Comparison of ENCODE assay signal across 13 mouse cellular contexts in the genomic region with DNA sequence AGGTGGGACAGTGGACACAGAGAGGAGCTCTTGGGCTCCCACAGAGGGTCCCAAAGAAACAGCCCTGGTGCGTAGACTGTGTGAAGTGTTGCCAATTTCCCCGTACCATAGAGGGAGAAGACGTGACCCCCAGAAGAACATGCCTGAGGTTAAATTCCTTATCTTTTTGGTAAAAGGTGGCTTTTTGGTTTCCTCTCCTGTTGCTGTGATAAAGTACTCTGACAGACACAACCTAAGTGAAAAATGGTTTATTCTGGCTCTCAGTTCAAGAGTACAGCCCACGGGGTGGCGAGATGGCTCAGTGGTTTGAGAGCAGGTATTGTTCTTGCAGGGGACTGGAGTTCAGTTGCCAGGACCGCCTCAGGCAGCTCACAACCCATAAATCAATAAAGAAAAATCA. TPM values are rescaled to one million over a fixed set of nuclear protein-coding genes. Genes with fewer than 3 reads are reported as not detected.
A peak's percentile ranks its signal among the peaks of the same experiment; 100 is the strongest.
DNase-seq lines count a peak whose midpoint lies in the region; ATAC-seq and TF ChIP-seq lines count a peak whose summit lies in the region.
"Had no signal": no experiment of that assay in that cellular context is flagged by ENCODE, and none has a peak within 500 bp of the region (broad histone marks: within the 10 kb centered on the region; RNA-seq: fewer than 3 reads in every experiment).

No protein-coding gene starts in this region.

- DNase-seq in heart, adult 8-10 months (ENCODE audit: low spot score): no peak
- DNase-seq in layer of hippocampus, adult 2 months (ENCODE audit: low spot score in 2 of 2): no peak
- DNase-seq in layer of hippocampus, postnatal 10 days (ENCODE audit: low spot score in 2 of 2): no peak
- DNase-seq in urinary bladder, postnatal 4 days (ENCODE audit: low spot score in 2 of 2): no peak
- DNase-seq: cerebellum, adult 2 months; embryo, embryonic 11 days; layer of hippocampus, postnatal 36 days; retina, postnatal 1 day had no signal

- no peak for ATAC-seq in heart, embryonic 11.5 days (replicated peaks; ENCODE audit: insufficient number of reproducible peaks, low FRiP score, low TSS enrichment)
- no peak for ATAC-seq in liver, embryonic 16.5 days (ENCODE audit: low read depth)
- no peak for ATAC-seq in frontal cortex, adult (ENCODE audit: low TSS enrichment)

- H3K36me3 ChIP-seq in heart, embryonic 11.5 days (ENCODE audit: control insufficient read depth, insufficient read depth, low read length): no peaks in the 10 kb centered on the region
- H3K36me3 ChIP-seq in liver, embryonic 16.5 days (ENCODE audit: control insufficient read depth, insufficient read depth): no peaks in the 10 kb centered on the region
- H3K36me3 ChIP-seq: limb, embryonic 13.5 days had no signal

- 85% methylated on average over 6 of the region's 6 CpGs for WGBS in heart, embryonic 11.5 days (ENCODE audit: insufficient replicate concordance)
- 24% methylated on average over 6 of the region's 6 CpGs for WGBS in liver, embryonic 16.5 days (ENCODE audit: insufficient replicate concordance)

- no peak for TF ChIP-seq CTCF in layer of hippocampus, adult 2 months (conservative IDR thresholded peaks at IDR 0.05)

- peak overlapping the region; percentile 92 for H3K27ac ChIP-seq in heart, embryonic 11.5 days (ENCODE audit: low read depth, low read length)
- peak overlapping the region; percentile 11; the same call in 1 of the 2 replicates for H3K27ac ChIP-seq in layer of hippocampus, adult 2 months
- H3K27ac ChIP-seq in brown adipose tissue, adult 24 weeks (replicated peaks; ENCODE audit: low read depth, low read length): peak overlapping the region; percentile 75
- peak overlapping the region; percentile 23; the same call in 1 of the 2 replicates for H3K27ac ChIP-seq in liver, embryonic 16.5 days (ENCODE audit: low read length)
- H3K27ac ChIP-seq: limb, embryonic 13.5 days had no signal

- no peaks in the 10 kb centered on the region for H3K27me3 ChIP-seq in heart, embryonic 11.5 days (ENCODE audit: control insufficient read depth, insufficient read depth, low read length)
- no peaks in the 10 kb centered on the region for H3K27me3 ChIP-seq in liver, embryonic 16.5 days (ENCODE audit: control insufficient read depth, insufficient read depth, low read depth, low read length)
- H3K27me3 ChIP-seq: limb, embryonic 13.5 days had no signal

- H3K9ac ChIP-seq in heart, embryonic 11.5 days (ENCODE audit: low read depth, low read length): no peak overlapping the region
- H3K9ac ChIP-seq in liver, embryonic 16.5 days (ENCODE audit: low read depth, low read length): no peak overlapping the region
- H3K9ac ChIP-seq: limb, embryonic 13.5 days had no signal

- no peak overlapping the region for H3K4me3 ChIP-seq in heart, embryonic 11.5 days (ENCODE audit: low read depth, low read length)
- no peak overlapping the region for H3K4me3 ChIP-seq in layer of hippocampus, adult 2 months
- H3K4me3 ChIP-seq in brown adipose tissue, adult 24 weeks (ENCODE audit: insufficient read depth, low read depth, low read length): no peak overlapping the region
- no peak overlapping the region for H3K4me3 ChIP-seq in liver, embryonic 16.5 days (ENCODE audit: low read depth, low read length)
- H3K4me3 ChIP-seq: limb, embryonic 13.5 days had no signal

- H3K9me3 ChIP-seq in heart, embryonic 11.5 days (replicated peaks; ENCODE audit: control insufficient read depth, low read length): no peaks in the 10 kb centered on the region
- no peaks in the 10 kb centered on the region; the same call in 1 of the 2 replicates for H3K9me3 ChIP-seq in liver, embryonic 16.5 days (replicated peaks; ENCODE audit: control insufficient read depth, low read length)

- H3K4me2 ChIP-seq in heart, embryonic 11.5 days: no peak overlapping the region
- peak overlapping the region; percentile 21; the same call in 1 of the 2 replicates for H3K4me2 ChIP-seq in liver, embryonic 16.5 days (ENCODE audit: low read depth, low read length)
- H3K4me2 ChIP-seq: limb, embryonic 13.5 days had no signal

- H3K4me1 ChIP-seq in heart, embryonic 11.5 days (ENCODE audit: control insufficient read depth, insufficient read depth, low read length): peaks cover 56% of the 10 kb centered on the region
- peaks cover 43% of the 10 kb centered on the region for H3K4me1 ChIP-seq in brown adipose tissue, adult 24 weeks (ENCODE audit: control insufficient read depth, insufficient read depth, insufficient read length, low read length)
- peaks cover 45% of the 10 kb centered on the region for H3K4me1 ChIP-seq in liver, embryonic 16.5 days (ENCODE audit: control insufficient read depth, low read depth, low read length)

RNA-seq across cellular contexts. Expression of a gene that starts 12.7 kb away (rescaled TPM):
- polyA plus RNA-seq in heart, embryonic 11.5 days (2014; fragmentation: Nextera tagmentation; extraction: Ambion mirVana): 129 and 144 TPM in 2 replicates
- total RNA-seq in heart, adult 8-10 months (2022): 100 to 1,000 TPM; 108 to 126 (median 116) TPM
- total RNA-seq in layer of hippocampus, adult 2 months (2021): 100 to 1,000 TPM; 417 to 440 TPM
- 100 to 1,000 TPM; 199 to 238 TPM for total RNA-seq in layer of hippocampus, postnatal 10 days (2021)
- 73.7 and 124 TPM in 2 replicates for polyA plus RNA-seq in brown adipose tissue, adult 24 weeks (2012; ENCODE audit: insufficient read depth, insufficient read length, missing spikeins)
- 85.2 and 110 TPM in 2 replicates for polyA plus RNA-seq in liver, embryonic 16.5 days (2015; fragmentation: Nextera tagmentation; extraction: Ambion mirVana)

RNA-seq across cellular contexts. Expression of a gene that starts 21.7 kb away (rescaled TPM):
- polyA plus RNA-seq in heart, embryonic 11.5 days (2014; fragmentation: Nextera tagmentation; extraction: Ambion mirVana): 2.3 and 2.6 TPM in 2 replicates
- total RNA-seq in heart, adult 8-10 months (2022): 1 to 10 TPM in 2 of 4 experiments, under 1 TPM in 2; 0.41 to 1.4 (median 0.83) TPM
- 1 to 10 TPM; 1.3 to 2.1 TPM for total RNA-seq in layer of hippocampus, adult 2 months (2021)
- 1 to 10 TPM; 1.3 TPM for total RNA-seq in layer of hippocampus, postnatal 10 days (2021)
- polyA plus RNA-seq in brown adipose tissue, adult 24 weeks (2012; ENCODE audit: insufficient read depth, insufficient read length, missing spikeins): not detected in 2 replicates
- 17.8 and 20.4 TPM in 2 replicates for polyA plus RNA-seq in liver, embryonic 16.5 days (2015; fragmentation: Nextera tagmentation; extraction: Ambion mirVana)

RNA-seq across cellular contexts. Expression of a gene that starts 27.5 kb away (rescaled TPM):
- polyA plus RNA-seq in heart, embryonic 11.5 days (2014; fragmentation: Nextera tagmentation; extraction: Ambion mirVana): 38.3 and 40.2 TPM in 2 replicates
- total RNA-seq in heart, adult 8-10 months (2022): 10 to 100 TPM; 17.9 to 25.7 (median 22.1) TPM
- total RNA-seq in layer of hippocampus, adult 2 months (2021): 1 to 10 TPM; 4.6 to 7.2 TPM
- 1 to 10 TPM; 6.4 to 7.2 TPM for total RNA-seq in layer of hippocampus, postnatal 10 days (2021)
- 4.6 and 8.3 TPM in 2 replicates for polyA plus RNA-seq in brown adipose tissue, adult 24 weeks (2012; ENCODE audit: insufficient read depth, insufficient read length, missing spikeins)
- 5.1 and 6.2 TPM in 2 replicates for polyA plus RNA-seq in liver, embryonic 16.5 days (2015; fragmentation: Nextera tagmentation; extraction: Ambion mirVana)

RNA-seq across cellular contexts. Expression of a gene that starts 31.5 kb away (rescaled TPM):
- 3.9 and 4.5 TPM in 2 replicates for polyA plus RNA-seq in heart, embryonic 11.5 days (2014; fragmentation: Nextera tagmentation; extraction: Ambion mirVana)
- 1 to 10 TPM; 6.6 to 8.2 (median 7.6) TPM for total RNA-seq in heart, adult 8-10 months (2022)
- 1 to 10 TPM; 6.9 to 7.7 TPM for total RNA-seq in layer of hippocampus, adult 2 months (2021)
- 1 to 10 TPM; 5.3 to 5.5 TPM for total RNA-seq in layer of hippocampus, postnatal 10 days (2021)
- polyA plus RNA-seq in brown adipose tissue, adult 24 weeks (2012; ENCODE audit: insufficient read depth, insufficient read length, missing spikeins): 5.9 and 8.3 TPM in 2 replicates
- 1.2 and 1.5 TPM in 2 replicates for polyA plus RNA-seq in liver, embryonic 16.5 days (2015; fragmentation: Nextera tagmentation; extraction: Ambion mirVana)

RNA-seq across cellular contexts. Expression of a gene that starts 39.2 kb away (rescaled TPM):
- 109 and 116 TPM in 2 replicates for polyA plus RNA-seq in heart, embryonic 11.5 days (2014; fragmentation: Nextera tagmentation; extraction: Ambion mirVana)
- total RNA-seq in heart, adult 8-10 months (2022): 10 to 100 TPM; 60.0 to 66.2 (median 63.9) TPM
- total RNA-seq in layer of hippocampus, adult 2 months (2021): 10 to 100 TPM; 64.6 to 66.8 TPM
- 10 to 100 TPM; 55.6 to 64.8 TPM for total RNA-seq in layer of hippocampus, postnatal 10 days (2021)
- polyA plus RNA-seq in brown adipose tissue, adult 24 weeks (2012; ENCODE audit: insufficient read depth, insufficient read length, missing spikeins): 99.5 and 121 TPM in 2 replicates
- 44.4 and 44.7 TPM in 2 replicates for polyA plus RNA-seq in liver, embryonic 16.5 days (2015; fragmentation: Nextera tagmentation; extraction: Ambion mirVana)

Comparison
In these comparisons a context has a peak if more than half of its experiments do, and no peak if none do; other contexts are left out.
1. H3K27ac ChIP-seq: peak in every context shown above with its lines; median percentile 92 in heart, embryonic 11.5 days; 75 in brown adipose tissue, adult 24 weeks; 23 in liver, embryonic 16.5 days; 11 in layer of hippocampus, adult 2 months.